ENCODE assay signal across 15 mouse cellular contexts in genomic region chr9:116187181-116187731, GRCm38 (mm10). TPM values are rescaled to one million over a fixed set of nuclear protein-coding genes. Genes with fewer than 3 reads are reported as not detected.
DNase-seq lines count a peak whose midpoint lies in the region; ATAC-seq and TF ChIP-seq lines count a peak whose summit lies in the region.
"Had no signal": no experiment of that assay in that cellular context is flagged by ENCODE, and none has a peak within 500 bp of the region (broad histone marks: within the 10 kb centered on the region; RNA-seq: fewer than 3 reads in every experiment).

No protein-coding gene starts in this region.

- no peak overlapping the region for H3K27ac ChIP-seq in kidney, embryonic 16.5 days (ENCODE audit: low read length)
- H3K27ac ChIP-seq: forebrain, embryonic 13.5 days; heart, embryonic 15.5 days; hindbrain, embryonic 13.5 days had no signal

- 72% methylated on average over 10 of the region's 10 CpGs for WGBS in kidney, embryonic 16.5 days

- no peak overlapping the region for H3K9ac ChIP-seq in kidney, embryonic 16.5 days (replicated peaks; ENCODE audit: low read length)
- H3K9ac ChIP-seq: forebrain, embryonic 13.5 days; heart, embryonic 15.5 days; hindbrain, embryonic 13.5 days had no signal

- H3K4me1 ChIP-seq in kidney, embryonic 16.5 days (ENCODE audit: insufficient read depth, low read length) = no peaks in the 10 kb centered on the region
- H3K4me1 ChIP-seq: forebrain, embryonic 13.5 days; heart, embryonic 15.5 days; hindbrain, embryonic 13.5 days had no signal

- H3K27me3 ChIP-seq in kidney, embryonic 16.5 days (ENCODE audit: insufficient read depth, low read length) = no peaks in the 10 kb centered on the region
- H3K27me3 ChIP-seq in Patski = no peaks in the 10 kb centered on the region
- H3K27me3 ChIP-seq: forebrain, embryonic 13.5 days; heart, embryonic 15.5 days; hindbrain, embryonic 13.5 days had no signal

- H3K9me3 ChIP-seq in kidney, embryonic 16.5 days (ENCODE audit: low read length) = no peaks in the 10 kb centered on the region
- H3K9me3 ChIP-seq: forebrain, embryonic 13.5 days; heart, embryonic 15.5 days; hindbrain, embryonic 13.5 days had no signal

- CTCF ChIA-PET in Patski (lab: Charles Lee) = no interaction called here

- no peak for ATAC-seq in kidney, embryonic 16.5 days (ENCODE audit: low FRiP score, low TSS enrichment)
- ATAC-seq in Patski = peak; percentile 20
- peak; percentile 35 for ATAC-seq in megakaryocyte progenitor cell, adult 5-6 weeks (replicated peaks; ENCODE audit: poor library complexity)
- ATAC-seq: forebrain, embryonic 13.5 days had no signal

- no peaks in the 10 kb centered on the region for H3K36me3 ChIP-seq in kidney, embryonic 16.5 days (ENCODE audit: insufficient read depth, low read length)
- H3K36me3 ChIP-seq: heart, embryonic 15.5 days; hindbrain, embryonic 13.5 days had no signal

- in situ Hi-C loops in Patski (cut with MboI; ENCODE audit: low pct_unique_long_range_greater_than_20kb) = no loop called here

- H3K4me2 ChIP-seq in kidney, embryonic 16.5 days (replicated peaks; ENCODE audit: low read depth, low read length) = no peak overlapping the region
- H3K4me2 ChIP-seq: forebrain, embryonic 13.5 days; heart, embryonic 15.5 days; hindbrain, embryonic 13.5 days had no signal

- POLR2A ChIA-PET in Patski (lab: Charles Lee) = no interaction called here

- no peak overlapping the region for H3K4me3 ChIP-seq in kidney, embryonic 16.5 days (ENCODE audit: low read length)
- H3K4me3 ChIP-seq: forebrain, embryonic 13.5 days; heart, embryonic 15.5 days; hindbrain, embryonic 13.5 days had no signal

- DNase-seq in kidney, adult 8-10 months = peak; percentile 41
- DNase-seq in Patski (ENCODE audit: low read depth, low spot score) = peak; percentile 56
- peak; percentile 44 to 63 for DNase-seq in kidney, postnatal 25 days
- DNase-seq in testis, postnatal 14 days (ENCODE audit: low spot score) = no peak
- no peak for DNase-seq in thymus, postnatal 4 days
- DNase-seq in gastrocnemius, adult 18-20 months (ENCODE audit: low spot score) = no peak
- DNase-seq: cerebellum, postnatal 25 days; gastrocnemius, postnatal 25 days; thymus, postnatal 36 days had no signal

- no peak for TF ChIP-seq CTCF in Patski (IDR thresholded peaks at IDR 0.05)

RNA-seq across cellular contexts. Expression of gene Tgfbr2, which starts 12.1 kb away (rescaled TPM):
- polyA plus RNA-seq in kidney, embryonic 16.5 days (2015; fragmentation: Nextera tagmentation; extraction: Ambion mirVana) = 33.8 and 35.9 TPM in 2 replicates
- polyA plus RNA-seq in Patski (2021) = 108 TPM
- total RNA-seq in megakaryocyte progenitor cell, adult 5-6 weeks (2015) = 8.2 and 8.3 TPM in 2 replicates
- 5.9 and 6.5 TPM in 2 replicates for total RNA-seq in megakaryocyte progenitor cell, adult 5-6 weeks (2017)
- total RNA-seq in gastrocnemius, adult 18-20 months (2021) = 10 to 100 TPM; 14.7 to 20.2 TPM
- total RNA-seq: MEL had no signal

Comparison
In these comparisons a context has a peak if more than half of its experiments do, and no peak if none do; other contexts are left out.
1. DNase-seq: peak in kidney, adult 8-10 months (2 of 2), Patski (single experiment) and kidney, postnatal 25 days (2 of 2); none in testis, postnatal 14 days (single experiment), thymus, postnatal 4 days (single experiment) and gastrocnemius, adult 18-20 months (single experiment).